Mouse (Mus musculus) stomach, postnatal 0 days (tissue): ENCODE measurements at regions not wholly inside any gene's neighbourhood (a gene's known extent, or its start where the extent isn't known, plus 50 kb on each side); places are given as distances from the start of the nearest gene placed in this dataset.

ENCODE experiments used
- ATAC-seq: fragments of 200-750 bp; cut with Nextera tagmentation; 2 replicates; pipeline ENCODE4 v1.8.0; 2017; ENCODE audit not compliant: low FRiP score, low TSS enrichment
- DNase-seq: peaks from one replicate; pipeline ENCODE4 v3.0.0-alpha.2; 2016; ENCODE audit warnings: low spot score
- H3K27ac ChIP-seq: fragments of 300-500 bp; sonication (generic); replicated peaks from 2 replicates; pipeline ENCODE4 v1.5.1; 2014; ENCODE audit warnings: mild to moderate bottlenecking, control low read depth
- H3K27me3 ChIP-seq: fragments of 300-500 bp; sonication (generic); 2 replicates; pipeline ENCODE4 v1.6.1; 2014; ENCODE audit warnings: low read length; ENCODE audit not compliant: control insufficient read depth, insufficient read depth
- H3K36me3 ChIP-seq: fragments of 300-500 bp; sonication (generic); 2 replicates; pipeline ENCODE4 v1.6.1; 2014; ENCODE audit warnings: low read length, mixed read lengths; ENCODE audit not compliant: control insufficient read depth, insufficient read depth
- H3K4me1 ChIP-seq: fragments of 300-500 bp; sonication (generic); replicated peaks from 2 replicates; pipeline ENCODE4 v1.6.1; 2014; ENCODE audit warnings: antibody characterized with exemption; ENCODE audit not compliant: control insufficient read depth, insufficient read depth
- H3K4me2 ChIP-seq: fragments of 300-500 bp; sonication (generic); replicated peaks from 2 replicates; pipeline ENCODE4 v1.6.1; 2014; ENCODE audit warnings: low read depth, mild to moderate bottlenecking, control low read depth, moderate library complexity
- H3K4me3 ChIP-seq: fragments of 300-500 bp; sonication (generic); 2 replicates; pipeline ENCODE4 v1.5.1; 2014; ENCODE audit warnings: low read depth, low read length, control low read depth
- H3K9ac ChIP-seq: fragments of 300-500 bp; sonication (generic); 2 replicates; pipeline ENCODE4 v1.6.1; 2014; ENCODE audit warnings: mild to moderate bottlenecking, low read length, control low read depth, mixed read lengths
- H3K9me3 ChIP-seq: fragments of 300-500 bp; sonication (generic); 2 replicates; pipeline ENCODE4 v1.6.1; 2016; ENCODE audit warnings: low read length; ENCODE audit not compliant: control insufficient read depth
- CTCF ChIP-seq: IDR thresholded peaks from 2 replicates; pipeline ENCODE4 v1.5.1; 2016; ENCODE audit warnings: antibody characterized with exemption, low read depth, mild to moderate bottlenecking, moderate library complexity
- EP300 ChIP-seq: optimal IDR thresholded peaks from 2 replicates; pipeline ENCODE3; 2016; ENCODE audit warnings: antibody characterized with exemption
- WGBS: fragments of 180-500 bp; shearing (Covaris S2); extraction: QIAGEN DNeasy Blood & Tissue Kit; methylation state at CpG from one replicate; pipeline ENCODE4 v1.1.7; 2014; 5-methylcytosine and 5-hydroxymethylcytosine counted together

GRCm38 (mm10) chr6:147705936-147706335 is 230.3 kb downstream of the Ccdc91 start:
- H3K36me3 ChIP-seq, result no peaks in the 10 kb centered on the region
- no peak overlapping the region for H3K9ac ChIP-seq
- ATAC-seq (no peak), DNase-seq (no peak)
- no peak overlapping the region for H3K27ac ChIP-seq
- WGBS, result 49% methylated on average over 3 of the region's 3 CpGs
- no peak overlapping the region for H3K4me3 ChIP-seq
- H3K27me3 ChIP-seq, result no peaks in the 10 kb centered on the region
- TF ChIP-seq EP300 (no peak), CTCF (no peak)
- H3K9me3 ChIP-seq, result no peaks in the 10 kb centered on the region
- H3K4me1 ChIP-seq, result no peaks in the 10 kb centered on the region
- no peak overlapping the region for H3K4me2 ChIP-seq

GRCm38 (mm10) chr6:147706741-147707140 is 231.1 kb downstream of the Ccdc91 start:
- Histone ChIP-seq H3K9ac (no peak overlapping the region), H3K4me3 (no peak overlapping the region), H3K4me1 (no peaks in the 10 kb centered on the region), H3K27me3 (no peaks in the 10 kb centered on the region), H3K36me3 (no peaks in the 10 kb centered on the region), H3K27ac (no peak overlapping the region), H3K4me2 (no peak overlapping the region), H3K9me3 (no peaks in the 10 kb centered on the region)
- DNase-seq, result no peak
- TF ChIP-seq EP300, result no peak
- TF ChIP-seq CTCF, result no peak
- ATAC-seq, result no peak
- 71% methylated on average over 2 of the region's 2 CpGs for WGBS

GRCm38 (mm10) chr6:147718052-147718712 is 242.6 kb downstream of the Ccdc91 start:
- 27% methylated on average over 8 of the region's 8 CpGs for WGBS
- no peaks in the 10 kb centered on the region for H3K27me3 ChIP-seq

GRCm38 (mm10) chr6:147718713-147719490 is 243.3 kb downstream of the Ccdc91 start:
- TF ChIP-seq CTCF (no peak), EP300 (no peak)
- ATAC-seq (no peak), DNase-seq (no peak)
- WGBS, result 66% methylated on average over 10 of the region's 10 CpGs
- H3K36me3 ChIP-seq, result no peaks in the 10 kb centered on the region
- H3K4me3 ChIP-seq, result no peak overlapping the region
- no peaks in the 10 kb centered on the region for H3K9me3 ChIP-seq
- no peak overlapping the region for H3K4me2 ChIP-seq
- H3K4me1 ChIP-seq, result no peaks in the 10 kb centered on the region
- H3K27me3 ChIP-seq, result no peaks in the 10 kb centered on the region
- no peak overlapping the region for H3K27ac ChIP-seq
- H3K9ac ChIP-seq, result no peak overlapping the region

More at GRCm38 (mm10) chr6:147718052-147718712, 242.6 kb downstream of the Ccdc91 start:
- ATAC-seq, result no peak
- no peaks in the 10 kb centered on the region for H3K36me3 ChIP-seq
- H3K4me1 ChIP-seq, result no peaks in the 10 kb centered on the region
- no peak for TF ChIP-seq CTCF
- TF ChIP-seq EP300, result no peak
- no peak overlapping the region for H3K4me2 ChIP-seq
- no peak overlapping the region for H3K27ac ChIP-seq
- no peaks in the 10 kb centered on the region for H3K9me3 ChIP-seq
- no peak for DNase-seq
- H3K9ac ChIP-seq, result no peak overlapping the region
- no peak overlapping the region for H3K4me3 ChIP-seq

- H3K4me3 ChIP-seq, result no peak overlapping the region
- no peak for TF ChIP-seq CTCF
- TF ChIP-seq EP300, result no peak
- DNase-seq (no peak), ATAC-seq (no peak)
- no peak overlapping the region for H3K27ac ChIP-seq
- H3K27me3 ChIP-seq, result no peaks in the 10 kb centered on the region
- WGBS, result 77% methylated on average over 8 of the region's 8 CpGs
- no peak overlapping the region for H3K9ac ChIP-seq
- no peaks in the 10 kb centered on the region for H3K4me1 ChIP-seq
- H3K4me2 ChIP-seq, result no peak overlapping the region
- H3K36me3 ChIP-seq, result no peaks in the 10 kb centered on the region
- H3K9me3 ChIP-seq, result no peaks in the 10 kb centered on the region
These were observed 243.9 kb downstream of the Ccdc91 start for GRCm38 (mm10) chr6:147719539-147719938.

GRCm38 (mm10) chr6:147723336-147723735 is 247.7 kb downstream of the Ccdc91 start:
- no peak for DNase-seq
- TF ChIP-seq CTCF, result no peak
- H3K9ac ChIP-seq, result no peak overlapping the region
- ATAC-seq, result no peak
- no peaks in the 10 kb centered on the region for H3K27me3 ChIP-seq
- H3K27ac ChIP-seq, result no peak overlapping the region
- H3K4me1 ChIP-seq, result no peaks in the 10 kb centered on the region
- H3K9me3 ChIP-seq, result no peaks in the 10 kb centered on the region
- no peak overlapping the region for H3K4me2 ChIP-seq
- H3K36me3 ChIP-seq, result no peaks in the 10 kb centered on the region
- no peak overlapping the region for H3K4me3 ChIP-seq
- WGBS, result 92% methylated on average over 5 of the region's 5 CpGs
